Mouse (Mus musculus) Patski (cell line): ENCODE measurements at regions not wholly inside any gene's neighbourhood (a gene's known extent, or its start where the extent isn't known, plus 50 kb on each side); places are given as distances from the start of the nearest gene placed in this dataset.
A peak's percentile ranks its signal among the peaks of the same experiment; 100 is the strongest.

Experiments
- ATAC-seq: fragments of 100-300 bp; one replicate; pipeline ENCODE4 v1.8.0; 2021
- CTCF ChIA-PET: fragments of 350-600 bp; sonication (Branson Sonifier 250); formaldehyde crosslinking; loops from one replicate; lab custom pipeline; 2022; ENCODE audit warnings: inconsistent platforms; lab: Charles Lee
- POLR2A ChIA-PET: fragments of 350-600 bp; sonication (Branson Sonifier 250); formaldehyde crosslinking; loops from one replicate; lab custom pipeline; 2022; ENCODE audit warnings: antibody characterized with exemption, inconsistent platforms; lab: Charles Lee
- DNase-seq: peaks from one replicate; pipeline ENCODE4 v3.0.0-alpha.2; 2011; ENCODE audit warnings: low read depth, low spot score
- H3K27me3 ChIP-seq: fragments of 371-371 bp; one replicate; pipeline ENCODE4 v1.5.1; 2021
- CTCF ChIP-seq: fragments of 100-300 bp; IDR thresholded peaks from one replicate; pipeline ENCODE4 v1.5.1; 2021
- in situ Hi-C: fragments of 300-500 bp; cut with MboI; formaldehyde crosslinking; loops from 3 replicates; pipeline ENCODE4 v1.11.1; 2018; ENCODE audit warnings: low pct_unique_long_range_greater_than_20kb, mixed read lengths

GRCm38 (mm10) chr9:117967080-117967479 is 73.2 kb upstream of the Azi2 start:
- H3K27me3 ChIP-seq: no peaks in the 10 kb centered on the region
- TF ChIP-seq CTCF: no peak
- ChIA-PET POLR2A (no interaction called here), CTCF (interaction anchor here (1.3 kb wide), 1 partner anchor 65 kb away, joined by 5 read pairs; no protein-coding TSS in a partner anchor)
- in situ Hi-C loops: no loop called here
- ATAC-seq: peak; percentile 95
- DNase-seq: no peak

DNA sequence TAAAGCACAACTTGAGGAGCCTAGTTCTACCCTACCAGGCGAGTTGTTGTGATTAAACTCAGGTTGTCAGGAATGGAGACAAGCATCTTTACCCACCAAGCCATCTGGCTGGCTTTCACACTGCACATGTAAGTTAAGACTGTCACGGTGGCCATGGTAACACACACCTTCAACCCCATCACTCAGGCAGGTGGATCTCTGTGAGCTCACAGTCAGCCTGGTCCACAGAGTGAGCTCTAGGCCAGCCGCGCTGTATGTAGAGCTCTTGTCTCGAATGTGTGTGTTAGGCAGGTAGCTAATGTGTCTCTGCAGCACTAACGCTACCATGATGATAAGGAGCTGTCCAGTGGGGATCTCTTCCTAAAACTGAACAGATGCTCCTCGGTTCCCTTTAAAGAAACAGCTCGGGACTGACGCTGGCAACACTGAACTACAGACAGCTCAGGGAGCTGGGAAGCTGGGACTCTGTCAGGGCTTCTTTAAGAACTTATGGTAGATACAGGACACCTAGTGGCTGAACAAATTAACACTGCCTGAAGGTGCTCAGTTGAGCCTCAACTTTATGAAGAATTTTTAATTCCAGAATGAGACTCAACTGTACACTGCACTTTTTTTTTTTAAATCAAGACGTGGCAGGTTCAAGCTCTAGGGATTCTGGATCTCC is 73.8 kb upstream of the Azi2 start:
- peak; percentile 64 for TF ChIP-seq CTCF
- ChIA-PET CTCF (interaction anchor here (1.3 kb wide), 1 partner anchor 64 kb away, joined by 5 read pairs; no protein-coding TSS in a partner anchor), POLR2A (no interaction called here)
- no peak for DNase-seq
- peak; percentile 88 for ATAC-seq
- in situ Hi-C loops: no loop called here
- H3K27me3 ChIP-seq: no peaks in the 10 kb centered on the region

- DNase-seq: no peak
- ChIA-PET CTCF (interaction anchor here (1.1 kb wide), 1 partner anchor 523 kb away, joined by 3 read pairs; no protein-coding TSS in a partner anchor), POLR2A (no interaction called here)
- peak; percentile 63 for ATAC-seq
- H3K27me3 ChIP-seq: no peaks in the 10 kb centered on the region
- TF ChIP-seq CTCF: no peak
- in situ Hi-C loops: no loop called here
These were observed 77.9 kb upstream of the Azi2 start for GRCm38 (mm10) chr9:117962088-117963030.

DNA sequence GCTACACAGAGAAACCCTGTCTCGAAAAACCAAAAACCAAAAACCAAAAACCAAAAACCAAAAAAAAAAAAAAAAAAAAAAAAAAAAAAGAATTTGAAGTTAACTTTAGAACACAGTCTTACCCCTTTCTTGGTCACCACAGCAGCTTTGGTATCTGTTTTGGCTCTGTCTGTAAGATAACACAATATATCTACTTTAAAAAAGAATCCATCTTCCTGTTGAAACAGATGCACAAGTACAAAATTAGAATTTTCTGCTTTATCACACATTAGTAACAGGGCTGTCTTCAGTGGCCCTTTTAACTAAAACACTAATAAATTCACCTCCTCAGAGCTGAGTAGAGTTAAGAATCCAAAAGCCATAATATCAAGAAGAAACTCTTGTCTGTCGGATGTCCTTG is 80.5 kb upstream of the Azi2 start:
- in situ Hi-C loops: no loop called here
- no peaks in the 10 kb centered on the region for H3K27me3 ChIP-seq
- DNase-seq (no peak), ATAC-seq (no peak)
- no peak for TF ChIP-seq CTCF
- CTCF ChIA-PET: no interaction called here
- POLR2A ChIA-PET: no interaction called here

GRCm38 (mm10) chr9:117957195-117957594 is 83.1 kb upstream of the Azi2 start:
- no peak for DNase-seq
- TF ChIP-seq CTCF: no peak
- no peak for ATAC-seq
- H3K27me3 ChIP-seq: no peaks in the 10 kb centered on the region
- CTCF ChIA-PET: no interaction called here
- in situ Hi-C loops: no loop called here
- POLR2A ChIA-PET: no interaction called here

GRCm38 (mm10) chr9:117956691-117957090 is 83.6 kb upstream of the Azi2 start:
- ATAC-seq: peak; percentile 51
- no peak for DNase-seq
- ChIA-PET POLR2A (no interaction called here), CTCF (no interaction called here)
- H3K27me3 ChIP-seq: no peaks in the 10 kb centered on the region
- TF ChIP-seq CTCF: no peak
- in situ Hi-C loops: no loop called here

DNA sequence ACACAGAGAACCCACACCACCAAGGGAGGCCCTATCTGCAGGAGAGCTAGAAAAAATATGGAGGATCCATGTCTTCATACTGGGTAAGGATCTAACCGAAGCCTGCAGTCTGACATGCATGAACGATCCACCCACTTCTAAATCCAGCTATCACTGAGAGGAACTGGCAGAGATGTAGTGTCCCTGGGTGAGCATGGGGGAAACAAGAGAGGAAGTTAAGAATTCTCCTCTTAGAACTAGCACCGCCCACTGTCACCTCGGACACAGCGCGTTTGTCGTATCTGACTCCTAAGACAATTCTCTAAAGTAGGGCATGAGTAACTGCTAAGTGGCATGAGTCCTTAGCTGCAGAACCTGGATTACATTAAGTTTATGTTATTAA is 112.8 kb upstream of the Azi2 start:
- in situ Hi-C loops: no loop called here
- no peak for TF ChIP-seq CTCF
- no peak for DNase-seq
- ChIA-PET POLR2A (no interaction called here), CTCF (interaction anchor here (0.7 to 1.0 kb wide), 3 partner anchors 11 to 28 kb away, joined by 3 read pairs; no protein-coding TSS in a partner anchor)
- no peaks in the 10 kb centered on the region for H3K27me3 ChIP-seq
- no peak for ATAC-seq

DNA sequence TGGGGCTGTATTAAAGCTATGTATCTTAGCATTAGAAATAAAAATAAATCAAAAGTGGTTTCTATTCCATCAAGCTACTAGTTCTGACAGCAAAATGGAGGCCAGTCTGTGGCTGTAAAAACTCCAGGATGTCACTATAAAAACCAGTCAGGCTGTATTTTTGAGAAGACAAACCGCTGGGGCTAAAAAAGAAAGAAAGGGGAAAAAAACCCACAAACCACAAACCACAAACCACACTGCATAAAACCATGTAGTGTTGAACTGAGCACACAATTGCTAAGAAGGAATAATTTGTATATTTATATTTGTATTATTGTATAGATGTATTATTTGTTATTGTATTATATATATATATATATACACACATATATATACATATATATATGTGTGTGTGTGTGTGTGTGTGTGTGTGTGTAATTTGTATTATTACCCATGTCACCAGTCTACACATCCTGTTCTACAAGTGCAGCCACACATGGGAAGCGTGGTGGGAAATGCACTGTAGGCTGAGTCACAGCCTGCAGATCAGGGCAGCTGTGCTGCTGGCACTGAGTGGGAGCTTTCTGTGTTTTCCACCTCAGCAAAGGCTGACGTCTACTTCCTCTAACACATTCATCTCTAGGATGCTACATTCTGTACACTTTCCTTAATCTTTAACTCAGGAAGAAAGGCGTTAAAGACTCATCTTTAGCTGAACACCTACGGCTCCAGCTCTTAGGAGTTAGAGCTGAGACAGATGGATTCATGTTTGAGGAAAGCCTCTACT is 113.4 kb upstream of the Azi2 start:
- H3K27me3 ChIP-seq: no peaks in the 10 kb centered on the region
- no peak for DNase-seq
- peak; percentile 54 for ATAC-seq
- ChIA-PET CTCF (interaction anchor here (0.9 to 1.7 kb wide), 2 partner anchors 15 to 24 kb away, joined by 3 to 5 read pairs; no protein-coding TSS in a partner anchor), POLR2A (no interaction called here)
- no peak for TF ChIP-seq CTCF
- in situ Hi-C loops: no loop called here

GRCm38 (mm10) chr9:117922992-117923391 is 117.3 kb upstream of the Azi2 start:
- CTCF ChIA-PET: no interaction called here
- in situ Hi-C loops: no loop called here
- POLR2A ChIA-PET: no interaction called here
- TF ChIP-seq CTCF: no peak
- ATAC-seq: no peak
- DNase-seq: no peak
- H3K27me3 ChIP-seq: no peaks in the 10 kb centered on the region

DNA sequence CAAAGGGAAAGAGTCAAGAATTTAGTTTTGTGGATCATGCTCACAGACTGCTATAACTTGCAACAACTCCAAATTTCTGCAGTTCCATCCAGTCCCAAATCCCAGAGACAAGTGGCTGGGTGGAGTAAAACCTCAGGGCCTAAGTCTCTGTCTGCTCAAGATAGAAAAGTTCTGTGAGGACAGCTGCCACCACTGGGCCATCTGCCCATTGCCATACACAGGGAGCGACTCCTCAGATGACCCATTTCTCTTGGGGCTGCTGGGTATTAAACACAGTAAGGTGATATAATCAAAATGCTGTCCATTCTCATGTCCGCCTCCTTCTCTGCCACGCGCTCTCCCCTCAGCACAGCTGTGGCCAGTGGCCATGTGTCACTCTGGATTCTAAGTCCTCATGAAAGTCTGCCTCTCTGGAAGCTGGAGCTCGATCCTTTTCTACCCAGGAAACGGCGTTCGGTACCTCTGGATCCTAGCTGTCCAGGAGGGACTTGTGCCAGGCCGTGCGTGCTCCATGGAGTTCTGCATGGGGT is 132.3 kb upstream of the Azi2 start:
- ChIA-PET POLR2A (no interaction called here), CTCF (no interaction called here)
- DNase-seq (no peak), ATAC-seq (no peak)
- H3K27me3 ChIP-seq: no peaks in the 10 kb centered on the region
- TF ChIP-seq CTCF: no peak
- in situ Hi-C loops: no loop called here
